Mouse (Mus musculus): ENCODE measurements at regions not wholly inside any gene's neighbourhood (a gene's known extent, or its start where the extent isn't known, plus 50 kb on each side); places are given as distances from the start of the nearest gene placed in this dataset.

GRCm38 (mm10) chr10:25776697-25777096 lies 240.6 kb upstream of the Smlr1 start:
- Histone ChIP-seq H3K36me3 (no peaks in the 10 kb centered on the region), H3K27me3 (no peaks in the 10 kb centered on the region), H3K27ac (replicated peaks) (no peak overlapping the region), H3K4me2 (replicated peaks) (no peak overlapping the region), H3K4me1 (no peaks in the 10 kb centered on the region), H3K9me3 (replicated peaks) (no peaks in the 10 kb centered on the region), H3K9ac (no peak overlapping the region), H3K4me3 (replicated peaks) (no peak overlapping the region)
- ATAC-seq (ENCODE audit: insufficient number of reproducible peaks, low FRiP score, low TSS enrichment, low read depth), result no peak
- WGBS, result 85% methylated on average over 11 of the region's 11 CpGs

- Histone ChIP-seq H3K4me1 (no peaks in the 10 kb centered on the region), H3K4me3 (replicated peaks) (no peak overlapping the region), H3K9me3 (replicated peaks) (no peaks in the 10 kb centered on the region), H3K9ac (no peak overlapping the region), H3K4me2 (replicated peaks) (no peak overlapping the region), H3K27me3 (no peaks in the 10 kb centered on the region), H3K36me3 (no peaks in the 10 kb centered on the region), H3K27ac (replicated peaks) (no peak overlapping the region)
- ATAC-seq (ENCODE audit: insufficient number of reproducible peaks, low FRiP score, low TSS enrichment, low read depth), result no peak
Measured at GRCm38 (mm10) chr10:25770051-25770450, 234.0 kb upstream of the Smlr1 start.

GRCm38 (mm10) chr10:25768456-25768855 lies 232.4 kb upstream of the Smlr1 start:
- Histone ChIP-seq H3K36me3 (no peaks in the 10 kb centered on the region), H3K27ac (replicated peaks) (no peak overlapping the region), H3K27me3 (no peaks in the 10 kb centered on the region), H3K4me2 (replicated peaks) (no peak overlapping the region), H3K9me3 (replicated peaks) (no peaks in the 10 kb centered on the region), H3K4me1 (no peaks in the 10 kb centered on the region), H3K9ac (no peak overlapping the region), H3K4me3 (replicated peaks) (no peak overlapping the region)
- 77% methylated on average over 5 of the region's 5 CpGs for WGBS
- ATAC-seq (ENCODE audit: insufficient number of reproducible peaks, low FRiP score, low TSS enrichment, low read depth), result peak; percentile 39; the same call in 1 of the 2 replicates

- no peak overlapping the region for H3K4me3 ChIP-seq (replicated peaks)
- no peaks in the 10 kb centered on the region for H3K27me3 ChIP-seq
- 24% methylated on average over 3 of the region's 3 CpGs for WGBS
- no peak for ATAC-seq (ENCODE audit: insufficient number of reproducible peaks, low FRiP score, low TSS enrichment, low read depth)
- H3K36me3 ChIP-seq, result no peaks in the 10 kb centered on the region
- H3K9me3 ChIP-seq (replicated peaks), result no peaks in the 10 kb centered on the region
- 0 out of 2 replicates have a peak, but pooled peaks cover 2% of the 10 kb centered on the region for H3K4me1 ChIP-seq
- no peak overlapping the region for H3K27ac ChIP-seq (replicated peaks)
- H3K4me2 ChIP-seq (replicated peaks), result no peak overlapping the region
- H3K9ac ChIP-seq, result no peak overlapping the region
Measured at GRCm38 (mm10) chr10:25754300-25754699, 218.2 kb upstream of the Smlr1 start.

GRCm38 (mm10) chr10:25742678-25743077 lies 206.6 kb upstream of the Smlr1 start:
- Histone ChIP-seq H3K9ac (no peak overlapping the region), H3K4me2 (replicated peaks) (no peak overlapping the region), H3K27me3 (no peaks in the 10 kb centered on the region), H3K9me3 (replicated peaks) (no peaks in the 10 kb centered on the region), H3K4me1 (peaks cover 3% of the 10 kb centered on the region; the same call in 1 of the 2 replicates), H3K36me3 (no peaks in the 10 kb centered on the region), H3K4me3 (replicated peaks) (no peak overlapping the region), H3K27ac (replicated peaks) (no peak overlapping the region)
- ATAC-seq (ENCODE audit: insufficient number of reproducible peaks, low FRiP score, low TSS enrichment, low read depth), result no peak
- WGBS, result 39% methylated on average over 3 of the region's 3 CpGs

- ATAC-seq (ENCODE audit: insufficient number of reproducible peaks, low FRiP score, low TSS enrichment, low read depth), result no peak
- no peak overlapping the region for H3K27ac ChIP-seq (replicated peaks)
- H3K9me3 ChIP-seq (replicated peaks), result no peaks in the 10 kb centered on the region
- WGBS, result 49% methylated on average over 2 of the region's 2 CpGs
- no peak overlapping the region for H3K4me3 ChIP-seq (replicated peaks)
- H3K4me1 ChIP-seq, result peaks cover 3% of the 10 kb centered on the region; the same call in 1 of the 2 replicates
- no peak overlapping the region for H3K9ac ChIP-seq
- no peaks in the 10 kb centered on the region for H3K27me3 ChIP-seq
- H3K36me3 ChIP-seq, result no peaks in the 10 kb centered on the region
- no peak overlapping the region for H3K4me2 ChIP-seq (replicated peaks)
Measured at GRCm38 (mm10) chr10:25740956-25741355, 204.9 kb upstream of the Smlr1 start.

GRCm38 (mm10) chr10:25730470-25730869 lies 194.4 kb upstream of the Smlr1 start:
- Histone ChIP-seq H3K4me2 (replicated peaks) (no peak overlapping the region), H3K4me3 (replicated peaks) (no peak overlapping the region), H3K4me1 (no peaks in the 10 kb centered on the region), H3K9me3 (replicated peaks) (no peaks in the 10 kb centered on the region), H3K9ac (no peak overlapping the region), H3K36me3 (no peaks in the 10 kb centered on the region), H3K27ac (replicated peaks) (no peak overlapping the region), H3K27me3 (no peaks in the 10 kb centered on the region)
- no peak for ATAC-seq (ENCODE audit: insufficient number of reproducible peaks, low FRiP score, low TSS enrichment, low read depth)
- 42% methylated on average over 3 of the region's 3 CpGs for WGBS

GRCm38 (mm10) chr10:25723966-25724365 lies 187.9 kb upstream of the Smlr1 start:
- H3K27ac ChIP-seq (replicated peaks), result no peak overlapping the region
- H3K4me3 ChIP-seq (replicated peaks), result no peak overlapping the region
- H3K36me3 ChIP-seq, result no peaks in the 10 kb centered on the region
- no peaks in the 10 kb centered on the region for H3K27me3 ChIP-seq
- ATAC-seq (ENCODE audit: insufficient number of reproducible peaks, low FRiP score, low TSS enrichment, low read depth), result no peak
- H3K9me3 ChIP-seq (replicated peaks), result no peaks in the 10 kb centered on the region
- no peak overlapping the region for H3K4me2 ChIP-seq (replicated peaks)
- no peaks in the 10 kb centered on the region for H3K4me1 ChIP-seq
- H3K9ac ChIP-seq, result no peak overlapping the region
- 89% methylated on average over 1 of the region's 1 CpGs for WGBS

GRCm38 (mm10) chr10:25715747-25716146 lies 179.7 kb upstream of the Smlr1 start:
- no peak overlapping the region for H3K4me2 ChIP-seq (replicated peaks)
- 74% methylated on average over 4 of the region's 4 CpGs for WGBS
- no peak for ATAC-seq (ENCODE audit: insufficient number of reproducible peaks, low FRiP score, low TSS enrichment, low read depth)
- no peak overlapping the region for H3K9ac ChIP-seq
- H3K27ac ChIP-seq (replicated peaks), result no peak overlapping the region
- H3K4me1 ChIP-seq, result 0 out of 2 replicates have a peak, but pooled peaks cover 3% of the 10 kb centered on the region
- H3K4me3 ChIP-seq (replicated peaks), result no peak overlapping the region
- no peaks in the 10 kb centered on the region for H3K27me3 ChIP-seq
- H3K36me3 ChIP-seq, result no peaks in the 10 kb centered on the region
- no peaks in the 10 kb centered on the region for H3K9me3 ChIP-seq (replicated peaks)

GRCm38 (mm10) chr10:25714636-25715035 lies 178.6 kb upstream of the Smlr1 start:
- no peak overlapping the region for H3K9ac ChIP-seq
- ATAC-seq (ENCODE audit: insufficient number of reproducible peaks, low FRiP score, low TSS enrichment, low read depth), result no peak
- H3K4me1 ChIP-seq, result 0 out of 2 replicates have a peak, but pooled peaks cover 3% of the 10 kb centered on the region
- H3K27ac ChIP-seq (replicated peaks), result no peak overlapping the region
- no peak overlapping the region for H3K4me3 ChIP-seq (replicated peaks)
- no peaks in the 10 kb centered on the region for H3K9me3 ChIP-seq (replicated peaks)
- no peaks in the 10 kb centered on the region for H3K27me3 ChIP-seq
- no peaks in the 10 kb centered on the region for H3K36me3 ChIP-seq
- H3K4me2 ChIP-seq (replicated peaks), result no peak overlapping the region

GRCm38 (mm10) chr10:25714041-25714440 lies 178.0 kb upstream of the Smlr1 start:
- H3K4me3 ChIP-seq (replicated peaks), result no peak overlapping the region
- no peak for ATAC-seq (ENCODE audit: insufficient number of reproducible peaks, low FRiP score, low TSS enrichment, low read depth)
- H3K9me3 ChIP-seq (replicated peaks), result no peaks in the 10 kb centered on the region
- no peak overlapping the region for H3K27ac ChIP-seq (replicated peaks)
- no peaks in the 10 kb centered on the region for H3K27me3 ChIP-seq
- 49% methylated on average over 12 of the region's 12 CpGs for WGBS
- H3K4me1 ChIP-seq, result 0 out of 2 replicates have a peak, but pooled peaks cover 3% of the 10 kb centered on the region
- H3K4me2 ChIP-seq (replicated peaks), result no peak overlapping the region
- H3K9ac ChIP-seq, result no peak overlapping the region
- no peaks in the 10 kb centered on the region for H3K36me3 ChIP-seq

GRCm38 (mm10) chr10:25707951-25708350 lies 171.9 kb upstream of the Smlr1 start:
- H3K27me3 ChIP-seq, result no peaks in the 10 kb centered on the region
- H3K9ac ChIP-seq, result no peak overlapping the region
- H3K27ac ChIP-seq (replicated peaks), result no peak overlapping the region
- no peak overlapping the region for H3K4me2 ChIP-seq (replicated peaks)
- H3K36me3 ChIP-seq, result no peaks in the 10 kb centered on the region
- no peaks in the 10 kb centered on the region for H3K9me3 ChIP-seq (replicated peaks)
- WGBS, result 60% methylated on average over 7 of the region's 7 CpGs
- no peaks in the 10 kb centered on the region for H3K4me1 ChIP-seq
- ATAC-seq (ENCODE audit: insufficient number of reproducible peaks, low FRiP score, low TSS enrichment, low read depth), result no peak
- H3K4me3 ChIP-seq (replicated peaks), result no peak overlapping the region
